Mouse (Mus musculus) layer of hippocampus, adult 8-10 months (tissue): ENCODE data around the gene Btbd17. TPM values are rescaled to one million over a fixed set of nuclear protein-coding genes. Genes with fewer than 3 reads are reported as not detected.

Source experiments
- DNase-seq, 2 experiments: peaks; one replicate each; pipeline ENCODE4 v3.0.0; 2022; ENCODE audit warnings: low spot score in 2 of 2
- total RNA-seq, 4 experiments: library from RNA; stranded (reverse); gene quantifications; 2 replicates each; pipeline ENCODE4 v1.2.4; 2022

The Btbd17 gene
- total RNA-seq, 4 experiments from 2014 or later: 15.3 to 19.6 (median 17.4) TPM

DNA sequence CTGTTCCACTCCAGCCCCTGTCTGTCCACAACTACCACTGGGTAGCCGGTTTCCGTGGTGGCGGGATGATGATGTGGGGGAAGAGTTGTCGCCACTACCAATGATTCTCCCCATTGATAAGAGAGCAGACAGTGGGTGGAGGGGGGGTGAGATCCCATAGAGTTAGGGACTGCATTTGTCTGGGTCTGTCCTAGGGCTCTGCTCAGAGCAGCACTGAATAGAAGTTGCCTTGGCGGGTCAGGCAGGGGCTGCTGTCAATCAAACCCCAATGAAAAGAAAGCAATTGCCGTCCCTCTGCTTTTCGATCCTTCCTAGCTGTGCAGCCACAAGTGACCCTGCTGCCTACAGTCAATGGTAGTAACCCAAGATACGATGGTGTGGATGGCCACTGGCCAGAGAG, 8.2 kb upstream of the Btbd17 start:
- no peak for DNase-seq

DNA sequence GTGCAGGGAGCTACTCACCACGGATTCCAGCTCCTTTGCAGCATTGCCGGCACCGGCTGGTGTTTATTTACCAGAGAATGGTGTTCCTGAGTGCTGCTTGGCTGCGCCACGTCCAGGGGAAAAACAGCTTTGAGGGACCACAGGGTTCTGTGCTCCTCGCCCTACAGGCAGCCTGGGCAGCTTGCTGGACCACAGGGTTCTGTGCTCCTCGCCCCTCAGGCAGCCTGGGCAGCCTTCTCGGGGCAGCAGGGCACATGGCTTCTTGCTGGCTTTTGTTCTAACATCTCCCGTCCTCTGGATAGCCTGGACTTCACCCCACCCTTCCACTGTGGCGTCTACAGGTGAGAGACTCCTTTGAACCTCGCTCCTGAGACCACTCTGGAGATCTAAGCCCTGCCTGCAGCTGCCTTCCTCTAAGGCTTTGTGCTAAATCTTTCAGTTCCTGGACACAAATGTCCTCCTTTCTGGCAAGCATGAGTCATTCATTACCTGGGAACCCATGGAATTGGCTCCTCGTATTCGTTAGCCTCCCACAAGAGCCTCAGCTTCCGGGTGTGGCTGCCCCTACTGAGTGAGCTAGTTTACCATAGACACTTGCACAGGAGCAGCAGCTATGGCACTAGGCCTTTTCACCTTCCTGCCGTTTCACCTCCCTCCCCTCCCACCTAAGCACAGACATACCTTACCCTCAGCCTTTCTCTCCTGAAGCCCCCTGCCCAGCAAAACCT, 7.0 kb upstream of the Btbd17 start:
- DNase-seq: no peak

DNA sequence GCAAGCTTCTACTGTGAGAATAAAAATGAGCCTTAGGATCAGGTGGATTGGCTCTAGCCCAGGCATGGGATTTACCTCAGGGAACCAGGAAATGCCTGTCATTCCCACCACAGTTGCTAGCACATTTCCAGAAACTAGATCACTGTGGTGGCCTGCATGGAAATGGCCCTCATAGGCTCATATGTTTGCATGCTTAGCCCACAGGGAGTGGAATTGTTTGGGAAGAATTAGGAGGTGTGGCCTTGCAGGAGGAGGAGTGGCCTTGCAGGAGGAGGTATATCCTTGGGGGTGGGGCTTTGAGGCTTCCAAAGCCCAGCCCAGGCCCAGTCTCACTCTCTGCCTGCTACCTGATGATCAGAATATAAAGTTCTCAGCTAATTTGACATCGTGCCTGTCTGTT, 6.2 kb upstream of the Btbd17 start:
- no peak for DNase-seq

DNA sequence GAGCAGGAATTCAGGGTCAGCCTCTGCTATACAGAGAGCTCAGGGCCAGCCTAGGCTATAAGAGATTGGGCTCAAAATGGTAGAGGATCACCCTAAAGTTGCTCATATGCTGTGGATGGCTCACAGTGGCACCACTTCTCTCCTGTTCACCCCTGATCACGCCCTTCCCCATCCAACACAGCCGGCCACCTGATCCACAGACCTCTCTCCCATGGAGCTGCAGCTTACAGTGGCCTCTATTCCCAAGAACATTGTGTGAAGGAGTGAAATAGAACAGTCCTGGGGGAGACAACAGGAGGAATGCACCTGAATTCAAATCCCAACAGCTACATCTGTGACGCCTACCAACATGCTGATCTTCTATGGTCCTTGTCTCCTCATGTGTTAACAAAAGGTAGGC, 2.9 kb upstream of the Btbd17 start, which contains the start of gene Gpr142:
TSS of gene Gpr142 (plus strand) at position 301 of the 400 bp plus-strand sequence.
- DNase-seq: no peak

DNA sequence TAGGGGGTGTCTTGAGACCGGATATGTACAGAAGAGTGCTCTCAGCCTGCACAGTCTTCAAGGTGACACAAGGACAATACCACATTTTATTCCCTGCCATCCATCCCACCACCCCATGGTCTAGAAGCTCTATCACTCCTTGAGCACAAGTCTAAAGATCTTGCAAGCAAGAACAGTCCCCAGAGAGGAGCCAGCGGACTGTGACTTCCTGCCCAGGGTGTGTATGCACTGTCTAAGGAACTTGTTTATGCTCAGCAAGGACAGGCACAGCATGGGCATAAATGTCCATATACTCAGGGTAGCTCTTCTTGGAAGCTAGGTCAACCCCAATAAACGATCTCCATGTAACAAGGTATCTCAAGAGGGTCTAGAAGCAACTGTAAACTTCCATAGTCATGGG, 2.2 kb upstream of the Btbd17 start:
- DNase-seq: no peak

DNA sequence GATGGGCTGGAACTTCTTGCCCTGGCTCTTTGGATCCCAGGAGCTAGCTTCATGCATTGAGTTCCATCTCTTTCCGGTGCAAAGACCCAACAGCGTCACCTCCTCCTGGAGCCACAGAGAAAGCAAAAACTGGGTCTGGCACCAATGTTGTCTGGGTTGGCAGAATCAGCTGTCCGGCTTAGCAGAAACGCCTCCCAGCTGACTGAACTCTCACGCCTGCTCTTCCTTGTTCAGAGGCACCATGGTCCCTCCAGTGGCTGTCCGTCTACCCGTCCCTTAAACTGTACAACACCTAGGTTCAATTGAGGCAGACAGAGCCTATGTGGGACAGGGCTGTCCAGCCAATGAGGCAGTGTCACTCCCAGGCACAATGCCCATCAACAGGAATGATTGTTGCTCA, 1.4 kb upstream of the Btbd17 start:
- DNase-seq: no peak

DNA sequence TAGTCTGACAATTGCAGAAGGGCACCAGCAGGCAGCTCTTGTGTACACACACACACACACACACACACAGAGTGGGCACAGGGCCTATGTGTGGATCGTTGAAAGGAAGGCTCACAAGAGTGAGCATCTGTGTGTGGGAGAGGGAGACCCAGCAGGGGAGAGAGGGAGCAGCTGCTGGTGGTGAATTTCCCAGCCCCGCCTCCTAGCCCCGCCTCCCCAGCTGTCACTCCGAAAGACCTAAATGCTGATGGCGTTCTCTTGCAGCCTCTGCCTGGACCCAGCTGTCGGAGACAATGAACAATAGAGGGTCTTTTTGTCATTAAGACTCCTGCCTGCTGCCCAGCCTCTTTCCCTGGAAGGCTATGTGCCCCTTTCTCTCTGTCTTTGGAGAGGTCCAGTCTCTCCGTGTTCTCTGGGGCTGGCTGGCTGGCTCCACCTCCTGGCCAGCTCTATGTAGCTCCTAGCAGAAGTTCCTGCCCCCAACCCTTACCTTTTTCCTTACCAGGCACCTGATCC, 456 bp downstream of the Btbd17 start:
- DNase-seq: peak; percentile 94 to 96

DNA sequence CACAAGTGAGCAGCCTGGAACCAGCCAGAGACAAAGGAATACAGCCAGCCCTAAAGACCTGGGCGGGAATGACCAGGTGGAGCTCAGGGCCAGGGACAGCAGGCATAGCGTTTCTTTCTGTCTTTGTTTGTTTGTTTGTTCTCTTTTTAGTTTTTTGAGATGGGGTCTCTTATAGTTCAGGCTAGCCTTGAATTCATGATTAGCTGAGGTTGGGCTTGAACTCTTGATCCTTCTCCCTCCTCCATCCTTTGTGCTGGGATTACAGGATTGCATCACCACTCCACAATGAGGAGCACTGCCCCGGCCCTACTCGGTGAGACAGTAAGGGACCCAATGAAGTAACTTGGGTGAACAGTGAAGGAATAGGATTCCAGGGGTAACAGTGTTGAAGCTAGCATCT, 1.1 kb downstream of the Btbd17 start:
- DNase-seq: no peak

DNA sequence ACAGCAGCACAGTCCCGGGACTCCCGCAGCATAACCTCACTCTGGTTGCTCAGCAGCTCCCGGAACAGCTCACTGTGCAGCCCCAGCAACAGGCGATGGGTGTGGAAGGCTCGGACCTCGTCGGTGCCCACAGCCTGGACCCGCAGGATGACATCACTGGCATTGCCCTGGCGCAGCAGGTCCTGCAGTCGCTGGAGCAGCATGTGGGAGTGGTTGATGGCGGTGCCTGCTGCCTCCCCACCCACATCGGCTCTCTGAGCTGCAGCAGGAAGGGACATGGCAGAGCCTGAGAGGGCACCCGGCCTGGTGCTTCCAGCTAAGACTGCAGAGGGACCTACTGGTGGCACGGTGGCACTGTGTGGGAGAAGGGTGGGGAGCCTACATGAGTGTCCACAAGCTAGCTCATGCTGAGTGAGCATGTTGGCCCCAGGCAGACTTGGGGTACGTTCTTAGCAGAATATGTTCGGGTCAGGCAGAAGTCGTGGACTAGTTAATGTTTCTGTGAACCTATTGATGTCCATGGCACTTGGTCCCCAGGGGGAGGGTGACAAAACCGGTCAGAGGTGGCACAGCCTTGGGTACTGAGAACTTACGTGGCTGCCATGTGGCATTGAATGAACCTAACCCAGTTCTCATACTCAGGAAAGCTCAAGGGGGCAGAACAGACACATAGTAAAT, 1.7 kb downstream of the Btbd17 start:
- DNase-seq: no peak

DNA sequence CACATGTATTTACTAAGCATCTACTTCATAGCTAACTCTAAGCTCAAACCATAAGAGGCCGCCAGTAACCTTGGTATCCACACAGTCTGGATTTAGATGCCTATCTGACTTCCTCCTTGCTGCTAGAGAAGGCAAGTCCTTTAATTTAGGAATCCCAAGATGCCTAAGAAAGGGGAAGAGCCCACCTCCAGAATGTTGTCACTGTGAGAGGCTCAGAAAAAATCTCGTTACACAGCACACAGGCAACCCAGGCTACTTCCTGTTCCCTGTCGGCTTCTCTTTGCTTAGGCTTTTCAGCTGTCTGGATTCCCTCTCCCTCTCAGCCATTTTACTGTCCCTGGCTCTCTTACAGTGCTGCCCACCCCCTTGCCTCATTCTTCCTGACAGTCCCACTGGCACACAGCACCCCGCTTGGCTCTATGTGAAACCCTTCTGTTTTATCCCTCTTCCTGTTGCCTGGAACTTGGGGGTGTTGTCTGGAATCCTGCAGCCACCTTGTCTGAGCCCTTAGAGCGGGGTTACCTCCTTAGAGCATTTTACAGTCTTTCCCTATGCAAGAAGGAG, 2.7 kb downstream of the Btbd17 start:
- no peak for DNase-seq

DNA sequence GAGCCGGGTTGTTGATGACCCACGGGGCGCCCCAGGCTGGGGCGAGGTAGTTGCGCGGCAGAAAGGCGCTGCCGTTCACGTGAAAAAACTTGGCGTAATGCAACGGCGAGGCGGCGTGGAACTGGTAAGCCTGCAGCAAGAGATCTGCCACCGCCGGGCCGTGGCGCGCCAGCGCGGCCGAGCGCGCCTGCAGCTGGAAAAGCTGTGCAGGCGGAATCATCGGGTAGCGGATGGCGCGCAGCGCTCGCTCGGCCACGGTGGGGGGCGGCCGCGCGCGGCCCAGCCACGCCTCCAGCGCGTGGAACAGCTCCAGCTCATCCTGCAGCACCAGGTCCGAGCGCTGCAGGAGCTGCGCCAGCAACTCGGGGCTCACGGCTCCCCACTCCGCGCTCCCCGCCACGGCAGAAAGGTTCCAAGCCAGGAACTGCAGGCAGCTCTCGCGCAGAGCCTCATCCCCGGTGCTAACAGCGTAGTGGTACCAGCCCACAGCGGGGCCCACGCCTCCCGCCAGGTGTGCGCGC, 3.8 kb downstream of the Btbd17 start:
- no peak for DNase-seq

DNA sequence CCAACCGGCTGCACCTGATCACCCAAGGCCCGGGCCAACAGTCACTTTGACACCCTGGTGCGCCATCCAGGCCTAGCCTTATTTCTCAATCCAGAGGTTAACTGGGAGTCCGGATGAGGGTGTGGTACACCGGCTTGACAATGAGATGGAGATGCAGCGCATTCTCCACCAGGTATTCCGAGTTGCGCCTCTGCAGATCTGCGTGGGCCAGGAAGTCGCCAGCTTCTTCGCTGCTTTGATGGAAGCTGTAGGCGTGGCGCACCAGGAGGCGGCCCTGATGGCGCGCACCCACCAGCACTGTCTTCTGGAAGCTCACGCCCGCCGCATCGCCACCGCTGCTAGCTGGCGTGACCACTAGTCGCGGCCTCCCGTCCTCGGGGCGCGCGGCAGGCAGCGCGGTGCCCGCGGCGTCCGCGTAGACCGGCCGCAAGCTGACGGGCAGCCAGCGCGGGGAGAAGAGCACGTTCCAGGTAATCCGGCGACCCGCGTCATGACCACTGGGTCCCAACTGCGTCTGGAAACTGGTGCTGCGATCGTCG, 4.3 kb downstream of the Btbd17 start:
- no peak for DNase-seq

DNA sequence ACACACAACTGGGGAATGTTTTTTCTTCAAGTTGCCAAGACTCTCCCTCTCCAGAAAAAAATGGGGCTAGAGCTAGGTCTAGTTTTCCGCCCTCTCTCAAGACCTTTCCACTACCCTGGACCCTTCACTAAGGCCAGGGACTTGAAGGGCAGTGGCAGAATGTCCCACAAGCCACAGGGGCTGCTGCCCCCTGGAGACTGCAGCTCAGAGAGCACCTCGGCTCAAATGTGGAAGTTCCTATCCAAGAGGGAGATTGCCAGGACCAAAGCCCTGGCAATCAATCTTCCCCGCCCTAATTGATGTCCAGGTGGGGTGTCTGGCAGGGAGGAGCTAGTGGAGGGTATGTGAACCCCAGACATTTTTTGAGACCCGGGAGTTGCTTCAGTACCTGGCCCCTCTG, 4.9 kb downstream of the Btbd17 start:
- DNase-seq: no peak

DNA sequence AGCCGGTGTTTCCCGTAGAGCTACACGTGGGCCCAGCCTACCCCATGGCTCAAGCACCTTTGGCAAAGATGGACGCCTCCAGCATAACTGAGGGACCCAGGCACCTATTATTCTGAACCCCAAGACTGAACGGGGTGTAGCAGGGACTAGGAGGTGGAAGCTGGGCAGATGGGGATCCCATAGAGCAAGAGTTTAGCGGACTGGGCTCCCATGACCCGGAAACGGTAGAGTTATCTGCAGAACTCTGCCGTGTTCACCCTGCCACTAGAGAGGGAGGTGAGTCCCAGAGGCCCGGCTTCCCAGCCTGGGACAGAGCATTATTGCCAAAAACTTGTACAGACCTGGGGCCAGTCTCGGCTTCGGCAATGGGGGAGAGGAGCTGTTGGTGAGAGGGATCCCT, 5.6 kb downstream of the Btbd17 start:
- no peak for DNase-seq

DNA sequence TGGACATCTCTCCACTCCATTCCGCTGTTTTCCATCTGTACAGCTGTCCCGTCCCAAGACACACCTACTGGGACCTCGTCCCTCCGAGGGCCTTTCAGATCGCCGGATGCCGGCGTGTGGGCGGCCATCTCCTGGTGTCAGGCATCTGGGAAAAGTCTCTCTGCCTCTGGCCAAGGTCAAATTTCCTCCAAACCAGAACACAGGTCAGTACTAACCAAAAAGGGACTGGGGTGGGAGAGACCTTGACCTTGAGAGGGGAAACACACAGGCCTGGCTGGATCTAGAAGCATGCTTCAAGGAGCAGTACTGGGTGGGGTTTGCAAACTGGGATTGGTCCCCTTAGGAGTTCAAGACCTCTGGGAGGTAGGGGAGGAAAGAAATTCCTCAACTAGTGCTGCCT, 6.0 kb downstream of the Btbd17 start:
- DNase-seq: no peak

DNA sequence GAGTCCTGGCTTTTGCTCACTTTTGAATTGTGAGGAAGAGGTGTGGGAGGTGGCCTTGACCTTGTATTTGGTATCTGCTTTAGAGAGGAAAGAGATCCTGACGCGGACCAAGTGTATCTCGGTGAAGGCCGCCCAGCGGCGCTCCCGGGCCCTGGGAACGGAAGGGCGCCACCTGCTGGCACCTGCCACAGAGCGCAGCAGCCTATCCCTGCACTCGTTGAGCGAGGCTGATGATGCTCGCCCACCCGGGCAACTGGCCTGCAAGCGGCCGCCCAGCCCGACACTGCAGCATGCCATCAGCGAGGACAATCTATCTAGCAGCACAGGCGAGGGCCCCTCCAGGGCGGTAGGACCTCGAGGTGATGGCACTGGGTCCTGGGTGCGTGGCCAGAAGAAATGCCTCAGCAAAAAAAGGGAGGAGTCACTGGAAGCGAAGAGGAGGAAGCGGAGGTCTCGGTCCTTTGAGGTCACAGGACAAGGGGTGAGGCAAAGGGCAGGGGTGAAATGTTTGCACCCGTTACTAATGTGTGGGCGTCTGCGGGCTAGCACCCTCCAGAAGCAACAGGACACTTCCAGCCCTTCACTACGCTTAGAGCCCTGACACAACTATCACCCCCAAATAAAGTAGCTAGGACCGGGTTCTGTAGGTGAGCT, 6.6 kb downstream of the Btbd17 start:
- DNase-seq: peak; percentile 53 to 79

DNA sequence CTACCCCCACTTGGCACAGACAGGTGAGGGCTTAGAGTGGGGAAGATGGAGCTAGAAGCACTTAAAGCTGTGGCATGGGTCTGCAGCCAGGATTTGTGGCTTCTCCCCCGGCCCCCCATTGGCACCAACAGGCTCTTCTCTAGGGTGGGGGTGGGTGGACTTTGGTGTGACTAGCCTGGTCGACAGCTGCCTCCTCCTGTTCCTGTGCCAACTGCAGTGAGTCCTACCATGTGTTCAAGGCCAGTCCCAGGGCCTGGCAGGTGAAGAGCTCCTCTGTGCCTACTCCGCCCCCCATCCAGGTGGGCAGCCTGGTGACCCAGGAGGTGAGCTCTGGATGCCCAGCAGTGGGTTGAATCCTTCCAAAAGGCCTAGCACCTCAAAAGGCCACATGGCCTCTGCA, 8.1 kb downstream of the Btbd17 start:
- no peak for DNase-seq

DNA sequence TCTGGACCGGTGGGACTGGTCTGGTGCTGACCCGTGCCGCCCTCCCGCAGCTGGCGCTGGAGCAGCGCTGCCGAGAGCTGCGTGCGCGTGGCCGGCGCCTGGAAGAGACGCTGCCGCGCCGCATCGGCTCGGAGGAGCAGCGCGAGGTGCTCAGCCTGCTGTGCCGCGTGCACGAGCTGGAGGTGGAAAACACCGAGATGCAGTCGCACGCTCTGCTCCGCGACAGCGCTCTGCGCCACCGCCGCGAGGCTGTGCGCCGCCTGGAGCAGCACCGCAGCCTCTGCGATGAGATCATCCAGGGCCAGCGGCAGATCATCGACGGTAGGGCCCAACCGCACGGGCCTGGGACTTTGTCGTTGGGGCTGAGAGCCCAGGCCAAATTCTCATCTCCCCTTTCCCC, 9.4 kb downstream of the Btbd17 start:
- no peak for DNase-seq

DNA sequence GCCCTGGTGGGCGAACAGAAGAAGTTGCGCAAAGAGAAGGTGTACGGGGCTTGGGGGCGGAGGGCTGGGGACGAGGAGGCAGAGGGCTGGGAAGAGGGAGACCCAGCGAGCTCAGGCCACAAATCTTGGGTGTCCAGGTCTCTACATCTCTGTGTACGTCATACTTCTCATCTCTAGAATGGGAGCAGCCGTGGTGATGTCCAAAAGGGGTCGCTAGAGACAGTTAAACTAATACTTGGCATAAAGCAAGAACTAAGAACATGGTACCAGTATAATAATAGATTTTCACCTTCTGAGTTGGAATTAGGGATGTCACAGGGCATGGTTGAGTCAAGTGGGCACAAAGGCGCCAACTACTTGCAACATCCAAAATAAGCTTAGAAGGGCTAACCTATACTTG, 9.9 kb downstream of the Btbd17 start:
- DNase-seq: no peak

DNA sequence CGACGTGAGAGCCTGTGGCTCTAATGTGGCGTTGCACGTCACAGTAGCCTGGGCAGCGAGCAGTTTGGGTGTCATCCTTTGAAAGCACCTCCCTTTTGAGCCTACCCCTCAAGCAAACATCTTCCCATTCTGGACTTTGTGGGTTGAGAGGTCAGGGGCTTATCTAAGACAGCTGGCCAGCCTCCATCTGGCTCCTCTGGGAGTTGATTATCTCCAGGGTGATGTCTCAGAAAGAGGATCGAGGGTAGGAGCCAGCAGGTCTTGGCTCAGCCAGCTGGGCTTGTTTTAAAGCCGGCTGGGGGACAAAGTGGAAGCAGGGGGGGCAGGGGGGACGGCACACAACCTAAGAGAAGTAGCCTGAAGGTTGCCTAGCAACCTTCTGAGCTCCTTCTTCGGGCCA, 15.7 kb downstream of the Btbd17 start:
- DNase-seq: no peak

DNA sequence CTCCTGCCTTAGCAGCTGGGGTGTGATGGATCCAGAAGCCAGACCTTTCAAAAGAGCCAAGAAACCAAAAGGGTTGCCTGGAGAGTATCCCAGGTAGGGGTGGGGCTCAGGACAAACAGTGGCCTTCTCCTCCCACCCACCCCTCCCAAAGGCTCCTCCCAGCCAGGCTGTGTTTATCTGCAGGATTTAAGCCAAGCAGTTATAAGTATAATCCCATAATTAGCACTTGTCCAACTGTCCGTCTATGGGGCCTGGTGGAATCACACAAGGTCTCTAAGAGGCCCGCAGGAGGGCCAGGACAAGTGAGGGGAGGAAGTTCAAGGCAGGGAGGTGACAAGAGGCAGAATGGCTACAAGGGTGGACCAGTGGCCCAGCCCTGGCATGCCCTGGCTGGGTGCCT, 23.8 kb downstream of the Btbd17 start:
- DNase-seq: no peak

DNA sequence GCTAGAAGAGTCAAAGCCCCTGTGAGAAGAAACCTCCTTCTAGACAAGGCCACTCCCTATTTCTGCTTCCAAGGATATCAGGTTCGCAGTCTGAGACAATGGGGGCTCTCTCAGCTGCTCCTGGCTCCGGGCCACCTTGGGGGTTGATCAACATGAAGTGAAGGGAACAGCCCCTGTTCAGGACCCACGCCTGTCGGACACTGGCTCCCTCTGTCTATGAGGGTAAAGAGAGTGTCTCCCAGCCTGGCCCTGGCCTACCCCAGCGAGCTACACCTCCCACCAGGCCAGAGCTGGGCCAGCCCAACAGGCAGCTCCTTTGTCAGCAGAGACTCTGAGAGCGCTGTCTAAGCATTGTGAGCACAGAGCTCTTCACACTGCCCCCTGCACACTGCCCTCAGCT, 25.8 kb downstream of the Btbd17 start:
- DNase-seq: no peak
